Mouse (Mus musculus) CH12.LX (cell line): ENCODE measurements at regions not wholly inside any gene's neighbourhood (a gene's known extent, or its start where the extent isn't known, plus 50 kb on each side); places are given as distances from the start of the nearest gene placed in this dataset.
A peak's percentile ranks its signal among the peaks of the same experiment; 100 is the strongest.

ENCODE experiments used
- DNase-seq: peaks from one replicate; pipeline ENCODE4 v3.0.0-alpha.2; 2013; ENCODE audit errors: extremely low read depth
- H3K27ac ChIP-seq: 2 replicates; pipeline ENCODE4 v1.5.1; 2012; ENCODE audit warnings: low read depth, mild to moderate bottlenecking, control low read depth, moderate library complexity; ENCODE audit not compliant: insufficient read depth
- H3K27me3 ChIP-seq: replicated peaks from 2 replicates; pipeline ENCODE3; 2012; ENCODE audit warnings: inconsistent platforms
- H3K36me3 ChIP-seq, 2 experiments: replicated peaks in 1 of 2; 2 replicates each; pipeline versions ENCODE3 to v1.6.1; 2012; ENCODE audit warnings: inconsistent platforms in 1 of 2, low read length in 1 of 2, mild to moderate bottlenecking in 1 of 2, mixed read lengths in 1 of 2, moderate library complexity in 1 of 2; ENCODE audit not compliant: control insufficient read depth in 1 of 2, insufficient read depth in 1 of 2
- H3K4me1 ChIP-seq, 2 experiments: 2 replicates each; pipeline ENCODE4 v1.6.1; 2012; ENCODE audit warnings: inconsistent platforms in 1 of 2, moderate library complexity in 1 of 2; ENCODE audit not compliant: insufficient read depth in 2 of 2, control insufficient read depth in 1 of 2
- H3K4me2 ChIP-seq: 2 replicates; pipeline ENCODE4 v1.6.1; 2012; ENCODE audit warnings: low read depth, mild to moderate bottlenecking, control low read depth; ENCODE audit not compliant: poor library complexity, insufficient read depth, severe bottlenecking
- H3K4me3 ChIP-seq, 3 experiments: fragments of 150-350 bp in 1 of 3; sonication (generic) in 1 of 3; replicated peaks in 1 of 3; 2 replicates each; pipeline versions ENCODE3 to v1.5.1; 2011 to 2012; ENCODE audit warnings: low read depth in 2 of 3, low read length in 2 of 3, mild to moderate bottlenecking in 2 of 3, moderate library complexity in 2 of 3, control low read depth in 1 of 3, improper control_type of control experiment in 1 of 3, inconsistent platforms in 1 of 3, mixed read lengths in 1 of 3; ENCODE audit not compliant: poor library complexity in 1 of 3
- H3K79me2 ChIP-seq: replicated peaks from 2 replicates; pipeline ENCODE4 v1.6.1; 2012; ENCODE audit warnings: mild to moderate bottlenecking, moderate library complexity; ENCODE audit not compliant: control insufficient read depth, poor library complexity, insufficient read depth, severe bottlenecking; ENCODE audit errors: extremely low read depth
- H3K9ac ChIP-seq: 2 replicates; pipeline ENCODE4 v1.6.1; 2012; ENCODE audit warnings: low read depth, mild to moderate bottlenecking, control low read depth, moderate library complexity; ENCODE audit not compliant: insufficient read depth
- H3K9me3 ChIP-seq: replicated peaks from 2 replicates; pipeline ENCODE3; 2012; ENCODE audit warnings: low read length, inconsistent platforms, mixed read lengths
- BHLHE40 ChIP-seq: IDR thresholded peaks from 2 replicates; pipeline ENCODE4 v1.6.1; 2011; ENCODE audit warnings: mild to moderate bottlenecking, low read depth, low read length, improper control_type of control experiment
- CHD2 ChIP-seq: IDR thresholded peaks from 2 replicates; pipeline ENCODE4 v1.6.1; 2011; ENCODE audit warnings: low read length, improper control_type of control experiment
- CTCF ChIP-seq, 2 experiments: IDR thresholded peaks in 1 of 2; conservative IDR thresholded peaks in 1 of 2; 2 replicates each; pipeline ENCODE4 v1.5.1; 2011 to 2012; ENCODE audit warnings: low read depth in 2 of 2, low read length in 2 of 2, improper control_type of control experiment in 1 of 2, inconsistent platforms in 1 of 2, mild to moderate bottlenecking in 1 of 2, moderate library complexity in 1 of 2
- E2F4 ChIP-seq: IDR thresholded peaks from 2 replicates; pipeline ENCODE4 v1.6.1; 2011; ENCODE audit warnings: low read depth, low read length, improper control_type of control experiment; ENCODE audit not compliant: insufficient replicate concordance
- HCFC1 ChIP-seq: IDR thresholded peaks from 2 replicates; pipeline ENCODE4 v1.6.1; 2012; ENCODE audit warnings: low read depth, mild to moderate bottlenecking, inconsistent platforms, low read length, improper control_type of control experiment
- JUND ChIP-seq: conservative IDR thresholded peaks from 2 replicates; pipeline ENCODE4 v1.6.1; 2011; ENCODE audit warnings: low read depth, low read length, improper control_type of control experiment
- KAT2A ChIP-seq: IDR thresholded peaks from 2 replicates; pipeline ENCODE4 v1.6.1; 2012; ENCODE audit warnings: low read length, improper control_type of control experiment, inconsistent platforms; ENCODE audit not compliant: insufficient replicate concordance
- MAFK ChIP-seq: IDR thresholded peaks from 2 replicates; pipeline ENCODE4 v1.6.1; 2011; ENCODE audit warnings: low read length, improper control_type of control experiment; ENCODE audit not compliant: insufficient replicate concordance
- MAZ ChIP-seq: IDR thresholded peaks from 2 replicates; pipeline ENCODE4 v1.6.1; 2012; ENCODE audit warnings: low read depth, mild to moderate bottlenecking, inconsistent platforms, low read length, improper control_type of control experiment, moderate library complexity
- MEF2A ChIP-seq: IDR thresholded peaks from 2 replicates; pipeline ENCODE4 v1.6.1; 2014; ENCODE audit warnings: low read depth, mild to moderate bottlenecking, inconsistent platforms, low read length, improper control_type of control experiment, borderline replicate concordance
- NRF1 ChIP-seq: IDR thresholded peaks from 2 replicates; pipeline ENCODE4 v1.6.1; 2014; ENCODE audit warnings: low read depth, mild to moderate bottlenecking, inconsistent platforms, low read length, improper control_type of control experiment, moderate library complexity
- POLR2A ChIP-seq: IDR thresholded peaks from 2 replicates; pipeline ENCODE4 v1.6.1; 2011; ENCODE audit warnings: low read depth, mild to moderate bottlenecking, improper control_type of control experiment, low read length
- RAD21 ChIP-seq: IDR thresholded peaks from 2 replicates; pipeline ENCODE4 v1.6.1; 2011; ENCODE audit warnings: low read depth, mild to moderate bottlenecking, low read length, improper control_type of control experiment, moderate library complexity
- RCOR1 ChIP-seq: conservative IDR thresholded peaks from 2 replicates; pipeline ENCODE4 v1.6.1; 2012; ENCODE audit warnings: low read depth, mild to moderate bottlenecking, inconsistent platforms, low read length, improper control_type of control experiment
- SMC3 ChIP-seq: IDR thresholded peaks from 2 replicates; pipeline ENCODE4 v1.6.1; 2011; ENCODE audit warnings: low read depth, low read length, improper control_type of control experiment
- TBP ChIP-seq: conservative IDR thresholded peaks from 2 replicates; pipeline ENCODE4 v1.6.1; 2011; ENCODE audit warnings: low read depth, low read length, improper control_type of control experiment
- TCF12 ChIP-seq: IDR thresholded peaks from 2 replicates; pipeline ENCODE4 v1.6.1; 2014; ENCODE audit warnings: low read depth, mild to moderate bottlenecking, inconsistent platforms, low read length, improper control_type of control experiment
- USF1 ChIP-seq: IDR thresholded peaks from 2 replicates; pipeline ENCODE4 v1.6.1; 2014; ENCODE audit warnings: low read depth, mild to moderate bottlenecking, inconsistent platforms, low read length, improper control_type of control experiment
- ZKSCAN1 ChIP-seq: IDR thresholded peaks from 2 replicates; pipeline ENCODE4 v1.6.1; 2012; ENCODE audit warnings: low read depth, inconsistent platforms, low read length, improper control_type of control experiment, borderline replicate concordance
- dilution Hi-C: fragments of 300-500 bp; cut with MboI; formaldehyde crosslinking; loops from 2 replicates; pipeline ENCODE4 v1.14.3; 2020; ENCODE audit warnings: low sequenced_read_pairs; ENCODE audit not compliant: extremely low pct_unique_long_range_greater_than_20kb, extremely low pct_ligation_motif_present
- in situ Hi-C: fragments of 300-500 bp; cut with MboI; formaldehyde crosslinking; loops from 3 replicates; pipeline ENCODE4 v1.14.3; 2019; ENCODE audit warnings: low sequenced_read_pairs, low pct_ligation_motif_present, low pct_unique_long_range_greater_than_20kb, mixed read lengths

- no peak overlapping the region for H3K27ac ChIP-seq
- H3K9ac ChIP-seq = no peak overlapping the region
- H3K4me2 ChIP-seq = no peak overlapping the region
- in situ Hi-C loops = no loop called here
- no peak overlapping the region for H3K4me3 ChIP-seq
- H3K79me2 ChIP-seq = no peaks in the 10 kb centered on the region
- dilution Hi-C loops = no loop called here
- DNase-seq = no peak
- no peaks in the 10 kb centered on the region for H3K36me3 ChIP-seq
- peaks cover 0 to 4% of the 10 kb centered on the region in 2 experiments; a peak in 1 of 4 replicates for H3K4me1 ChIP-seq
- H3K27me3 ChIP-seq = no peaks in the 10 kb centered on the region
- no peak for TF ChIP-seq BHLHE40
- no peak for TF ChIP-seq TCF12
- TF ChIP-seq HCFC1 = no peak
- H3K9me3 ChIP-seq = no peaks in the 10 kb centered on the region
Measured at GRCm38 (mm10) chr3:159121626-159122025, 373.6 kb upstream of the Depdc1a start.

GRCm38 (mm10) chr3:159143867-159144266 lies 351.4 kb upstream of the Depdc1a start:
- TF ChIP-seq CTCF (conservative IDR thresholded peaks at IDR 0.05 in 1 of 2, IDR thresholded peaks at IDR 0.05 in 1 of 2; ENCODE audit: low read depth in 2 of 2, low read length in 2 of 2) (no peak), SMC3 (no peak), MAZ (no peak), KAT2A (no peak), NRF1 (no peak), RCOR1 (no peak), POLR2A (no peak), MAFK (no peak), CHD2 (no peak), USF1 (no peak), MEF2A (no peak), TBP (no peak), TCF12 (no peak)
- TF ChIP-seq, all 38 proteins: peak for 0
- H3K4me2 ChIP-seq = no peak overlapping the region
- in situ Hi-C loops (no loop called here), dilution Hi-C loops (no loop called here)
- no peak overlapping the region for H3K27ac ChIP-seq
- DNase-seq = no peak
- no peaks in the 10 kb centered on the region for H3K27me3 ChIP-seq
- no peaks in the 10 kb centered on the region for H3K4me1 ChIP-seq
- no peaks in the 10 kb centered on the region for H3K79me2 ChIP-seq
- H3K9me3 ChIP-seq = peaks cover 4% of the 10 kb centered on the region
- no peak overlapping the region for H3K9ac ChIP-seq
- no peaks in the 10 kb centered on the region for H3K36me3 ChIP-seq
- H3K4me3 ChIP-seq = no peak overlapping the region

- dilution Hi-C loops (no loop called here), in situ Hi-C loops (no loop called here)
- Histone ChIP-seq H3K9ac (no peak overlapping the region), H3K36me3 (no peaks in the 10 kb centered on the region), H3K4me2 (no peak overlapping the region), H3K4me3 (no peak overlapping the region), H3K9me3 (no peaks in the 10 kb centered on the region), H3K27ac (no peak overlapping the region), H3K4me1 (no peaks in the 10 kb centered on the region), H3K27me3 (no peaks in the 10 kb centered on the region), H3K79me2 (no peaks in the 10 kb centered on the region)
- TF ChIP-seq RAD21 = no peak
- no peak for TF ChIP-seq MAFK
- TF ChIP-seq JUND = 0 out of 2 replicates have a peak, but pooled peaks have one; percentile 44
- no peak for TF ChIP-seq E2F4
- TF ChIP-seq POLR2A = no peak
- TF ChIP-seq ZKSCAN1 = no peak
- peak; percentile 13 for DNase-seq
Measured at GRCm38 (mm10) chr3:159181504-159181903, 313.7 kb upstream of the Depdc1a start.
